Mouse (Mus musculus) midbrain, embryonic 14.5 days (tissue): ENCODE measurements around the gene Uqcc1. TPM values are rescaled to one million over a fixed set of nuclear protein-coding genes. Genes with fewer than 3 reads are reported as not detected.

Experiments
- ATAC-seq: fragments of 200-750 bp; cut with Nextera tagmentation; 2 replicates; pipeline ENCODE4 v1.8.0; 2017; ENCODE audit warnings: moderate number of reproducible peaks, moderate library complexity; ENCODE audit not compliant: low FRiP score, low TSS enrichment
- DNase-seq: peaks from one replicate; pipeline ENCODE4 v3.0.0-alpha.2; 2015
- H3K27ac ChIP-seq: fragments of 300-500 bp; sonication (generic); replicated peaks from 2 replicates; pipeline ENCODE4 v1.5.1; 2014; ENCODE audit warnings: mild to moderate bottlenecking, low read depth, low read length, moderate library complexity
- H3K27me3 ChIP-seq: fragments of 300-500 bp; sonication (generic); 2 replicates; pipeline ENCODE4 v1.6.1; 2014; ENCODE audit warnings: low read length, control low read depth, mixed read lengths; ENCODE audit not compliant: control insufficient read depth, insufficient read depth
- H3K36me3 ChIP-seq: fragments of 300-500 bp; sonication (generic); 2 replicates; pipeline ENCODE4 v1.6.1; 2014; ENCODE audit warnings: low read length, control low read depth; ENCODE audit not compliant: control insufficient read depth, insufficient read depth
- H3K4me1 ChIP-seq: fragments of 300-500 bp; sonication (generic); 2 replicates; pipeline ENCODE4 v1.6.1; 2014; ENCODE audit warnings: mild to moderate bottlenecking, antibody characterized with exemption, low read length, control low read depth; ENCODE audit not compliant: control insufficient read depth, insufficient read depth
- H3K4me2 ChIP-seq: fragments of 300-500 bp; sonication (generic); 2 replicates; pipeline ENCODE4 v1.6.1; 2014; ENCODE audit warnings: mild to moderate bottlenecking, low read length, moderate library complexity
- H3K4me3 ChIP-seq: fragments of 300-500 bp; sonication (generic); replicated peaks from 2 replicates; pipeline ENCODE4 v1.5.1; 2014; ENCODE audit warnings: low read depth, low read length
- H3K9ac ChIP-seq: fragments of 300-500 bp; sonication (generic); replicated peaks from 2 replicates; pipeline ENCODE4 v1.6.1; 2014; ENCODE audit warnings: mild to moderate bottlenecking, low read length, moderate library complexity
- H3K9me3 ChIP-seq: fragments of 300-500 bp; sonication (generic); 2 replicates; pipeline ENCODE4 v1.6.1; 2016; ENCODE audit warnings: low read length, control low read depth, mixed read lengths; ENCODE audit not compliant: control insufficient read depth
- WGBS: fragments of 180-500 bp; shearing (Covaris S2); extraction: QIAGEN DNeasy Blood & Tissue Kit; methylation state at CpG from one replicate; pipeline ENCODE4 v1.1.7; 2014; 5-methylcytosine and 5-hydroxymethylcytosine counted together
- polyA plus RNA-seq: library from polyadenylated mRNA; unstranded; fragments of >200 nt; fragmentation: Nextera tagmentation; extraction: Ambion mirVana; gene quantifications from 2 replicates; pipeline ENCODE4 v1.2.1, GENCODE M21; 2014

Uqcc1 gene
- polyA plus RNA-seq, 1 experiment from 2014 or later = 58.6 TPM

DNA sequence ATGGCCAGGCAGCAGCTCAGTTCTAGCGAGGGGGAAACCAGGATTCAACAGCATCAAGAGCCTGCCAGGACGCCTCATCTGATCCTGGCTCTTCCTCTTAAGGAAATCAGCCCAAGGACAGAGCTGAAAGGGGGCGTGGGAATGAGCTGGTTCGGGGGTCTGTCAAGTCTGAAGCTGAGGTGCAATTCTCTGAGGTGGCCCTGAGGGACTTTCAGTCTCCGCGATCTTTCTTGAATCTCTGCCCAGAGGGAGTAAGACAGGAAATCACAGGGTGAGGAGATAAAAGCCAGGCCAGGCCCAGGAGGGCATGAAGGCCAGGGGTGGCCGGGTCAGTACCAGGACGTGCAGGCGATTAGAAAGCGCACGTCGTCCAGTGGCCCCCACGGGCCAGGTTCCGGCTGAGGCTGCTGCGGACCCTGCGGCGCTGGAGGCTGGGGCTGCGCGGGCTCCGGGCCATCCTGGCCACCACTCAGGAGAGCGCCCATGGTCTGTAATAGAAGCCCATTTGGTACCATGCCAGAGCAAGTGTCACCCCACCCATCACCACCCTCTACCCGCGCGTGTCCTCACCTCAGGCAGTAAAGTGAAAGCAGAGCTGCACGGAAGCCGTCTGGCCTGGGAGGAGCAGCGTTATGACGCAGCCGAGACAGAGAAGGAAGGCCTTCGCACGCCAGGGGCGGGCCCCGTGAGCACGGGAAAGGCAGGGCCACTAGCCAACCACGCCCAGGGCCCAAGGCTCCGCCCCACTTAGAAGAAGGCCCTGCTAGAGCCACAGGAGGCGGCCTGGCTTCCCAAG lies 111.3 kb downstream of the Uqcc1 start:
- H3K4me2 ChIP-seq = peak overlapping the region; percentile 84
- peaks cover 17% of the 10 kb centered on the region for H3K4me1 ChIP-seq
- H3K4me3 ChIP-seq = peak overlapping the region; percentile 48
- H3K36me3 ChIP-seq = peaks cover 59% of the 10 kb centered on the region
- no peaks in the 10 kb centered on the region for H3K9me3 ChIP-seq
- ATAC-seq = peak; percentile 90
- 3% methylated on average over 36 of the region's 37 CpGs for WGBS
- H3K27me3 ChIP-seq = no peaks in the 10 kb centered on the region
- peak overlapping the region; percentile 83 for H3K27ac ChIP-seq
- DNase-seq = peak; percentile 91
- H3K9ac ChIP-seq = peak overlapping the region; percentile 78

DNA sequence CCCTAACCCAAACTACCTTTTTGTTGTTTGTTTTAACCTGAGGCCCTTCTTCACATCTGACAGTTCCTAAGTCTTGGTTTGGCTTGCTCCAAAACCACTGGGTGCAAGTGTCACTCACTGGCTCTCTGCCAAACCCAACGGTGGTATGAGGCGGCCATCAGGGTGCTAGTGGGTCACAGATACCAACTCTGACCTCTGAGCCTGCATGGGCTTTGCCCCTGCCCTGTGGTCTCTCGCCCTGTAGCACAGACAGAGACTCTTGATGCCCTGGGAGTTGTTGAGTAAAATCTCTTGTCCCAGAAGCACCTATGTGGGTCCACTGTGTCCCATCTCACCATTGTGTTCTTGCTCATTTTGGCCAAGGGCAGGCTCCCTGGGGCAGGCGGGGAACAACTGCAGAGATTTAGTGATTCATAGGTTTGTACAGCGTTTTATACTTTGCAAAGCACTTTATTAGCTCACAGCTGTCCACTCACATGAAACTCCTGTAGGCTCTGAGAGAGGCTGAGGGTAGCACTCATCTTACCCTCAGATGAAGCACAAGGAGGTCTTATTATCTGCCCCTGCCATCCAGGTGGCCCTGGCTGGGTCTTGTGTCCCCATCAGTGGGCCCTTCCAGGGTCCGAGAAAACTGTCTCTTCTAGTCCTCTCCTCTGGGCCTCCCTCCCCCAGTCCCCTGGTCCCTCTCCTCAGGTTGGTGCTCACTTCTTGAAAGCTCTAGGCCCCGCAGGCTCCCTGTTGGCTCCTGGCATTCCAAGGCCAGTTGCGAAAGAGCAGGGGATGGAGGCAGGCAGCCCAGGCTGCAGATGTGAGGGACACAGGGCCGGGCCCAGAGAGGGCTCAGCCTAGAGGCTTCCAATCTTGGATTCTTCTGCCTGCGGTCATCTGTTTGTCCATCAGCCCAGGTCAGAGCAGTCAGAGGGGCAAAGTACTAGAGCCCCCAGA lies 112.5 kb downstream of the Uqcc1 start:
- WGBS = 86% methylated on average over 10 of the region's 10 CpGs
- H3K9ac ChIP-seq = peak overlapping the region; percentile 78; the same call in 1 of the 2 replicates
- peaks cover 49% of the 10 kb centered on the region for H3K36me3 ChIP-seq
- no peak overlapping the region for H3K4me3 ChIP-seq
- no peaks in the 10 kb centered on the region for H3K9me3 ChIP-seq
- H3K4me2 ChIP-seq = peak overlapping the region; percentile 84
- H3K27ac ChIP-seq = no peak overlapping the region
- H3K27me3 ChIP-seq = no peaks in the 10 kb centered on the region
- peaks cover 17% of the 10 kb centered on the region for H3K4me1 ChIP-seq
- DNase-seq (no peak), ATAC-seq (no peak)

DNA sequence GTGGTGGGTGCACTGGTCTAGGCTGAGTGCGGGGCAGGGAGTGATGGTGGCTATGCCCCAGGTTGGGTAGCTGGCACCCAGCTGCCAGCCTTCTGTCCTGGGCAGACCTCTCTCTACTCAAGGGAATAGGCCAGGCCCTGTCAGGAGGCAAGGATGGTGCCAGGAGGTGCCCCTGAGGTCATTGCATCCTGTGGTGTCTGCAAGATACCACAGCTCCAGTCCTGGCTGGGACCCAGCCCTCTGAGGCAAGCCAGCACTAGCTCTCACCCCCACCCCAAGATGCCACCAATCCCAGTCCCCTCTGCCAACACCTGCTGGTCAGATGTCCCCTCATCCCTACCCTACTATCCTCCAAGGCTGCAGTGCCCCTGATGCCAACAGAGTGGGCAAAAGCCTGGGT lies 113.9 kb downstream of the Uqcc1 start:
- H3K4me3 ChIP-seq = no peak overlapping the region
- no peak overlapping the region for H3K9ac ChIP-seq
- no peaks in the 10 kb centered on the region for H3K27me3 ChIP-seq
- DNase-seq (no peak), ATAC-seq (no peak)
- 100% methylated on average over 1 of the region's 1 CpGs for WGBS
- H3K27ac ChIP-seq = no peak overlapping the region
- no peak overlapping the region for H3K4me2 ChIP-seq
- H3K4me1 ChIP-seq = peaks cover 17% of the 10 kb centered on the region
- H3K9me3 ChIP-seq = no peaks in the 10 kb centered on the region
- H3K36me3 ChIP-seq = peaks cover 42% of the 10 kb centered on the region

DNA sequence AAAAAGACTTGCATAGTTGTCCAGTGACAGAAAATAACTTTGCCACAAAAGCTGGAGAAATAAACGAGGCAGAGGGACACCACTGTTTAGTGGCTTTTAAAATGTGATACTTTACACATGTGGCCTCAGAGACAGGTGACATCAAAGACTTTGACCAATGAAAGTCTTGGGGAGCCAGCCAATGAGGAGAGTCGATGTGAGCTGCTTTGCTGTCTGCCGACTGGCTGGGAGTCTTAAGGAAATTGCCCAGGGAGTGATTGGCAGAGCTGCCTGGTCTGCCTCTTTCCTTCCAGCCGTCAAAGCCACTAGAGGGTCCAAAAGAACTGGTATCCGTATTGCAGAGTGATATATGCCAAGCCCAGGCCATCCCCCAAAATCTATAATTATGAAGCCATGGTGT lies 115.3 kb downstream of the Uqcc1 start:
- H3K4me1 ChIP-seq = peaks cover 17% of the 10 kb centered on the region
- no peak overlapping the region for H3K9ac ChIP-seq
- H3K36me3 ChIP-seq = peaks cover 39% of the 10 kb centered on the region
- 31% methylated on average over 5 of the region's 5 CpGs for WGBS
- H3K27ac ChIP-seq = no peak overlapping the region
- no peak for ATAC-seq
- H3K27me3 ChIP-seq = no peaks in the 10 kb centered on the region
- no peaks in the 10 kb centered on the region for H3K9me3 ChIP-seq
- no peak overlapping the region for H3K4me3 ChIP-seq
- no peak for DNase-seq
- no peak overlapping the region for H3K4me2 ChIP-seq

DNA sequence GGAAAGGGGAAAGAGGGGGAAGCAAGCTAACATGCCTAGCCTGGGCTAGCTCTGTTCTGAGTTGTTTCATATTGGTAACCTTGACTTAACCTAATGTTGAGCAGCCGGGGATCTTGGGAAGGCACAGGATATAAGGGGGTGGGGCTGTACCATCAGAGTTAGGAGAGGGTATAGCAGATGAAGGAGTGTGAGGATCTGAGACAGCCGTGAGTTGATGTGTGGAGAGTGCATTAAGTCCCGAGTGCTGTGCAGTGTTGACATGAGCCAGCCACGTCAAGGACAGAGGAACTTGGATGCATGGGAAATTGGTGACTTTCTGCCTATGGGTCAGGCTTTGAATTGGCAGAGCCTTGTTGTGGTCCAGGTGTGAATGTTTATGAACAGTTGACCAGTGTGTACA lies 117.5 kb downstream of the Uqcc1 start:
- Histone ChIP-seq H3K27me3 (no peaks in the 10 kb centered on the region), H3K4me2 (no peak overlapping the region), H3K4me3 (no peak overlapping the region), H3K36me3 (peaks cover 41% of the 10 kb centered on the region), H3K9ac (no peak overlapping the region), H3K4me1 (0 out of 2 replicates have a peak, but pooled peaks cover 1% of the 10 kb centered on the region), H3K9me3 (no peaks in the 10 kb centered on the region), H3K27ac (no peak overlapping the region)
- 88% methylated on average over 4 of the region's 4 CpGs for WGBS
- DNase-seq (no peak), ATAC-seq (no peak)

DNA sequence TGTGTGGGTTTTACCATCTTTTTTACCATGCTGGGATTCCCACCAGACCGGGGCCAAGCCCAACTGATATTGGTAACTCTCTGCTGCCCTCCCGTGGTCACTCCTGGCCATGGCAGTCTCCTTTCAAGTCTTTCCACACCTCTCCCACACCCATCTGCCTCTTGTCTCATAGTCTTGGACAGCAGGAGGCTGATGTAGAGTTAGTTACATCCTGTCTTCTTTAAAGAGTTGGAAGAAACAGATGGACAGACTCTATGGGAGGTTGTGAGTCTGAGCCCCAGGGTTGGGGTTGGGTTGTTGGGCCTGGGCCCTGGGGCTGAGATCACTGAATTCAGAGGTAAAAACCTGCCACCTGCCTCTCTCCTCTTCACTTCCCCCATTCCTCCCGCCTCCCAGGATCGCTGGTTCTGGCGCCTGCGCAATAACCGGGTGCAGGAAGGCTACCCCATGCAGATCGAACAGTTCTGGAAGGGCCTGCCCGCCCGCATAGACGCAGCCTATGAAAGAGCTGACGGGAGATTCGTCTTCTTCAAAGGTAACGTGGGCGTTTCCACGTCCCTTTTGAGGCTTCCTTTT lies 118.2 kb downstream of the Uqcc1 start:
- peak; percentile 82 for DNase-seq
- WGBS = 46% methylated on average over 16 of the region's 16 CpGs
- Histone ChIP-seq H3K4me2 (no peak overlapping the region), H3K4me3 (no peak overlapping the region), H3K27me3 (no peaks in the 10 kb centered on the region), H3K36me3 (peaks cover 41% of the 10 kb centered on the region), H3K27ac (no peak overlapping the region), H3K9me3 (no peaks in the 10 kb centered on the region), H3K9ac (no peak overlapping the region), H3K4me1 (no peaks in the 10 kb centered on the region)
- no peak for ATAC-seq

DNA sequence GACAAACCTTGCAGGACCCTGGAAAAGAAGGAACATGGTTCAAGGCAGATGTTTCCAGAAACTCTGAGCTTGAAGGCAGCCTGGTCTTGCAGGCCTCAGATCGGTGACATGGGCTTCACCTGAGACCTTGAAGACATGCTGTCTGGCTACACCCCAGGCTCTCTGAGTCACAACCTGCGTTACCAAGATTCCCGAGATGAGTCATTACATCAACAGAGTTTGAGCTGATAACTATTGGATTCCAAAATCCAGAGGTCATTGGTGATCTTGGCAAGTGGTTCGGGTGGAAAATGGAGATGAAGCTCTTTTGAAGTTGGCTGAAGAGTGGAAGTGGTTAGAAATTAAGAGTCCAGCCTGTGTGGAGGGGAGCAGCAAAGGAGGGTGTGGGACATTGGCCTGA lies 120.5 kb downstream of the Uqcc1 start:
- DNase-seq = no peak
- H3K27ac ChIP-seq = no peak overlapping the region

DNA sequence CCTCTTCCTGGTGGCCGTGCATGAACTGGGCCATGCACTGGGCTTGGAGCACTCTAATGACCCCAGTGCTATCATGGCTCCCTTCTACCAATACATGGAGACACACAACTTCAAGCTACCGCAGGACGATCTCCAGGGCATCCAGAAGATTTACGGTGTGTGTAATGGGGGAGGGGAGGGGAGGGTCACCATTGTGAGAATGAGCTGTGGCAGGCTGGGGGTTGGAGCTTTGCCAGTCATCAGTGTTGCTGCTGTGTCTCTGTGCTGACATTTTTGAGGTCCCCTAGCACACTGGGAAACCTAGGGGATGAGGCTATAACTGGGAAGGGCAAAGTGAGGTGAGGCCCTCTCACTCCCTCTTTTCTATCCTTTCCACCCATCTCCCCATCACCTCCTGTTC lies 122.7 kb downstream of the Uqcc1 start:
- 75% methylated on average over 4 of the region's 4 CpGs for WGBS
- ATAC-seq = no peak

More for the DNA sequence above, 120.5 kb downstream of the Uqcc1 start:
- Histone ChIP-seq H3K27me3 (no peaks in the 10 kb centered on the region), H3K4me3 (no peak overlapping the region), H3K36me3 (peaks cover 28% of the 10 kb centered on the region), H3K9me3 (no peaks in the 10 kb centered on the region), H3K9ac (no peak overlapping the region), H3K4me2 (no peak overlapping the region), H3K4me1 (no peaks in the 10 kb centered on the region)
- WGBS = 85% methylated on average over 4 of the region's 4 CpGs
- no peak for ATAC-seq

More for the DNA sequence above, 122.7 kb downstream of the Uqcc1 start:
- no peak overlapping the region for H3K4me2 ChIP-seq
- DNase-seq = no peak
- H3K9me3 ChIP-seq = no peaks in the 10 kb centered on the region
- no peak overlapping the region for H3K27ac ChIP-seq
- no peak overlapping the region for H3K9ac ChIP-seq
- no peaks in the 10 kb centered on the region for H3K27me3 ChIP-seq
- H3K36me3 ChIP-seq = peaks cover 24% of the 10 kb centered on the region
- no peaks in the 10 kb centered on the region for H3K4me1 ChIP-seq
- no peak overlapping the region for H3K4me3 ChIP-seq
